Mouse (Mus musculus) neural tube, embryonic 11.5 days (tissue): ENCODE measurements at regions not wholly inside any gene's neighbourhood (a gene's known extent, or its start where the extent isn't known, plus 50 kb on each side); places are given as distances from the start of the nearest gene placed in this dataset.

Experiments
- ATAC-seq: fragments of 200-750 bp; cut with Nextera tagmentation; 2 replicates; pipeline ENCODE4 v1.8.0; 2017; ENCODE audit warnings: moderate number of reproducible peaks, mild to moderate bottlenecking, moderate TSS enrichment, moderate library complexity; ENCODE audit not compliant: insufficient read depth, low FRiP score, low TSS enrichment
- DNase-seq: peaks from one replicate; pipeline ENCODE4 v3.0.0-alpha.2; 2015; ENCODE audit warnings: low spot score
- H3K27ac ChIP-seq: fragments of 300-500 bp; sonication (generic); 2 replicates; pipeline ENCODE4 v1.5.1; 2014; ENCODE audit warnings: low read depth, mild to moderate bottlenecking, low read length
- H3K27me3 ChIP-seq: fragments of 300-500 bp; sonication (generic); 2 replicates; pipeline ENCODE4 v1.6.1; 2014; ENCODE audit warnings: mild to moderate bottlenecking, low read length, mixed read lengths; ENCODE audit not compliant: control insufficient read depth, insufficient read depth
- H3K36me3 ChIP-seq: fragments of 300-500 bp; sonication (generic); 2 replicates; pipeline ENCODE4 v1.6.1; 2014; ENCODE audit warnings: mild to moderate bottlenecking, low read length, moderate library complexity, mixed read lengths; ENCODE audit not compliant: control insufficient read depth, insufficient read depth
- H3K4me1 ChIP-seq: fragments of 300-500 bp; sonication (generic); 2 replicates; pipeline ENCODE4 v1.6.1; 2014; ENCODE audit warnings: low read length, mixed read lengths; ENCODE audit not compliant: control insufficient read depth, insufficient read depth
- H3K4me2 ChIP-seq: fragments of 300-500 bp; sonication (generic); 2 replicates; pipeline ENCODE4 v1.6.1; 2014; ENCODE audit warnings: low read depth, mild to moderate bottlenecking, moderate library complexity
- H3K4me3 ChIP-seq: fragments of 300-500 bp; sonication (generic); 2 replicates; pipeline ENCODE4 v1.5.1; 2014; ENCODE audit warnings: low read depth, low read length
- H3K9ac ChIP-seq: fragments of 300-500 bp; sonication (generic); 2 replicates; pipeline ENCODE4 v1.6.1; 2014; ENCODE audit warnings: mild to moderate bottlenecking, low read length
- H3K9me3 ChIP-seq: fragments of 300-500 bp; sonication (generic); 2 replicates; pipeline ENCODE4 v1.6.1; 2016; ENCODE audit warnings: low read length; ENCODE audit not compliant: control insufficient read depth
- WGBS: fragments of 180-500 bp; shearing (Covaris S2); extraction: QIAGEN DNeasy Blood & Tissue Kit; methylation state at CpG from one replicate; pipeline ENCODE4 v1.1.7; 2014; 5-methylcytosine and 5-hydroxymethylcytosine counted together

- DNase-seq (no peak), ATAC-seq (no peak)
- Histone ChIP-seq H3K4me1 (peaks cover 4% of the 10 kb centered on the region; the same call in 1 of the 2 replicates), H3K9me3 (no peaks in the 10 kb centered on the region), H3K36me3 (no peaks in the 10 kb centered on the region), H3K4me3 (no peak overlapping the region), H3K4me2 (no peak overlapping the region), H3K27ac (no peak overlapping the region), H3K27me3 (no peaks in the 10 kb centered on the region), H3K9ac (no peak overlapping the region)
- WGBS: 87% methylated on average over 7 of the region's 7 CpGs
These were observed 253.7 kb upstream of the Dio3 start for GRCm38 (mm10) chr12:110025171-110025570.

GRCm38 (mm10) chr12:110026033-110026750, 252.7 kb upstream of the Dio3 start:
- peak; percentile 64 for DNase-seq
- H3K9me3 ChIP-seq: no peaks in the 10 kb centered on the region
- peaks cover 4% of the 10 kb centered on the region; the same call in 1 of the 2 replicates for H3K4me1 ChIP-seq
- WGBS: 51% methylated on average over 11 of the region's 11 CpGs
- H3K36me3 ChIP-seq: no peaks in the 10 kb centered on the region
- peak; percentile 41; the same call in 1 of the 2 replicates for ATAC-seq
- H3K4me2 ChIP-seq: no peak overlapping the region
- no peak overlapping the region for H3K4me3 ChIP-seq
- no peak overlapping the region for H3K9ac ChIP-seq
- no peaks in the 10 kb centered on the region for H3K27me3 ChIP-seq
- H3K27ac ChIP-seq: 0 out of 2 replicates have a peak overlapping the region, but pooled peaks have one; percentile 27

- H3K4me2 ChIP-seq: no peak overlapping the region
- 77% methylated on average over 6 of the region's 6 CpGs for WGBS
These were observed 251.5 kb upstream of the Dio3 start for GRCm38 (mm10) chr12:110027345-110027744.

GRCm38 (mm10) chr12:110027976-110028375, 250.9 kb upstream of the Dio3 start:
- no peaks in the 10 kb centered on the region for H3K27me3 ChIP-seq
- ATAC-seq: no peak
- H3K36me3 ChIP-seq: no peaks in the 10 kb centered on the region
- H3K27ac ChIP-seq: no peak overlapping the region
- H3K4me1 ChIP-seq: peaks cover 4% of the 10 kb centered on the region; the same call in 1 of the 2 replicates
- no peak for DNase-seq
- H3K4me2 ChIP-seq: no peak overlapping the region
- no peaks in the 10 kb centered on the region for H3K9me3 ChIP-seq
- 72% methylated on average over 12 of the region's 12 CpGs for WGBS
- no peak overlapping the region for H3K9ac ChIP-seq
- H3K4me3 ChIP-seq: no peak overlapping the region

More at GRCm38 (mm10) chr12:110027345-110027744, 251.5 kb upstream of the Dio3 start:
- Histone ChIP-seq H3K27ac (no peak overlapping the region), H3K36me3 (no peaks in the 10 kb centered on the region), H3K4me3 (no peak overlapping the region), H3K4me1 (peaks cover 4% of the 10 kb centered on the region; the same call in 1 of the 2 replicates), H3K9me3 (no peaks in the 10 kb centered on the region), H3K9ac (no peak overlapping the region), H3K27me3 (no peaks in the 10 kb centered on the region)
- DNase-seq (no peak), ATAC-seq (no peak)

- Histone ChIP-seq H3K4me1 (peaks cover 4% of the 10 kb centered on the region; the same call in 1 of the 2 replicates), H3K9me3 (no peaks in the 10 kb centered on the region), H3K9ac (no peak overlapping the region), H3K27ac (no peak overlapping the region), H3K4me3 (no peak overlapping the region), H3K27me3 (no peaks in the 10 kb centered on the region), H3K4me2 (no peak overlapping the region), H3K36me3 (no peaks in the 10 kb centered on the region)
- 66% methylated on average over 9 of the region's 9 CpGs for WGBS
- DNase-seq (no peak), ATAC-seq (no peak)
These were observed 250.2 kb upstream of the Dio3 start for GRCm38 (mm10) chr12:110028646-110029045.

DNA sequence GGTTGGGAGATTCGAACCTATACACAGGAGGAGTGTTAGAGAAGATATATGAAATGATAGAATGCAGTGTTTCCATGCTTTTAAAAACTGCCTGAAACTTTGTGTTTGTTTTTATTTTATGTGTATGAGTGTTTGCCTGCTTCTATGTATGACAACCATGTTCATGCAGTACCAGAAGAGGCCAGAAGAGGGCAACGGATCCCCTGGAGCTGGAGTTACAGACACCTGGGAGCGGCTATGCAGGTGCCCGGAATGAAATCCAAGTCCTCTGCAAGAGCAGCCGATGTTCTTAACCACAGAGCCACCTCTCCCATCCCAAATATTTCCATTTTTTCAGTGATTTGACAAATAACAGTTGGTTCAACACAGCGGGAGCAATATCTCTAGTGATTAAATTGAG, 247.5 kb upstream of the Dio3 start:
- no peaks in the 10 kb centered on the region for H3K27me3 ChIP-seq
- WGBS: 54% methylated on average over 6 of the region's 6 CpGs
- peaks cover 2% of the 10 kb centered on the region; the same call in 1 of the 2 replicates for H3K4me1 ChIP-seq
- H3K4me2 ChIP-seq: no peak overlapping the region
- no peaks in the 10 kb centered on the region for H3K36me3 ChIP-seq
- ATAC-seq (no peak), DNase-seq (no peak)
- H3K27ac ChIP-seq: no peak overlapping the region
- no peak overlapping the region for H3K4me3 ChIP-seq
- no peak overlapping the region for H3K9ac ChIP-seq
- H3K9me3 ChIP-seq: no peaks in the 10 kb centered on the region

GRCm38 (mm10) chr12:110035171-110035570, 243.7 kb upstream of the Dio3 start:
- no peaks in the 10 kb centered on the region for H3K27me3 ChIP-seq
- H3K4me1 ChIP-seq: no peaks in the 10 kb centered on the region
- H3K9me3 ChIP-seq: no peaks in the 10 kb centered on the region
- no peaks in the 10 kb centered on the region for H3K36me3 ChIP-seq
- H3K27ac ChIP-seq: no peak overlapping the region
- no peak overlapping the region for H3K4me2 ChIP-seq
- DNase-seq: no peak
- WGBS: 88% methylated on average over 8 of the region's 8 CpGs
- ATAC-seq: no peak
- H3K9ac ChIP-seq: no peak overlapping the region
- H3K4me3 ChIP-seq: no peak overlapping the region

DNA sequence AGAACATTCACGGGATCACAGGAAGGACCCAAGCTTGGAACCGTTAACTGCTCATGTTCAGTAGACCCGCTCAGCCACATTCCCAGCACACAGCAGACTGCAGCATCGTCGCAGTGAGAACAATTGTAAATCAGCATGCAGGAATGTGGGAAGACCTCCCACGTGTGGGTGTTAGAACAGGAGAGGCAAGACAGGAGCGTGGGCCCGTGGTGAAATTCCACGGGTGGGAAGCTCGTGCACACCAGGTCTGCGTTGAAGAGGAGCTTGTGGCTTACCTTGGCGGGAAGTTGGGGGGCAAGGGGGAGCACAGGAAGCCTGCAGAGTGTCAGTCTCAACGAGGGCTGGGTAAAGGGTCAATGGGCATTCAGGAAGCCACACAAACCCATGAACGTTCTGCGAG, 238.2 kb upstream of the Dio3 start:
- DNase-seq (no peak), ATAC-seq (no peak)
- WGBS: 71% methylated on average over 15 of the region's 15 CpGs
- H3K4me3 ChIP-seq: no peak overlapping the region
- no peaks in the 10 kb centered on the region for H3K27me3 ChIP-seq
- no peaks in the 10 kb centered on the region for H3K4me1 ChIP-seq
- H3K4me2 ChIP-seq: no peak overlapping the region
- no peak overlapping the region for H3K9ac ChIP-seq
- H3K36me3 ChIP-seq: no peaks in the 10 kb centered on the region
- H3K27ac ChIP-seq: no peak overlapping the region
- no peaks in the 10 kb centered on the region for H3K9me3 ChIP-seq

DNA sequence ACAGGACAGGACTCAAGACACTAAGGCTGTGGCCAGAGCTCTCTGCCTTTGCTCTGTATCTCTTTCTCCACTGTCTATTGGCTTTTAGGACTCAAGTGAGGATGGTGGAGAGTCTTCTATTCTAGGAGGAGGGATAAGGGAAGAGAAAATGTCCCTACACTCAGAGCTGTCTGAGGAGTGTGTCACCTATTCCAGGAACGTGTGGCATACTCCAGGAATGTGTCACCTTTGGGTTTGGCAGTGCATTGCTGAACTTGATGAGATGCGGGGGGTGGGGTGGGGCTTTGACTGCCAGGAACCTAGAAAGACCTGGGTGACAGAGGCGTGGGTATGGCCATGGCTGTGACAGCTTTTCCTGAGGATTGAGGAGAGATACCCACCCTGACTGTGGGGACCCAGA, 237.1 kb upstream of the Dio3 start:
- no peak for ATAC-seq
- H3K4me1 ChIP-seq: no peaks in the 10 kb centered on the region
- no peak overlapping the region for H3K9ac ChIP-seq
- H3K36me3 ChIP-seq: no peaks in the 10 kb centered on the region
- no peak overlapping the region for H3K27ac ChIP-seq
- H3K27me3 ChIP-seq: no peaks in the 10 kb centered on the region
- DNase-seq: no peak
- H3K4me2 ChIP-seq: no peak overlapping the region
- H3K4me3 ChIP-seq: no peak overlapping the region
- WGBS: 74% methylated on average over 3 of the region's 3 CpGs
- no peaks in the 10 kb centered on the region for H3K9me3 ChIP-seq
